Mouse (Mus musculus) liver, embryonic 15.5 days (tissue): ENCODE measurements around the gene Vat1l. TPM values are rescaled to one million over a fixed set of nuclear protein-coding genes. Genes with fewer than 3 reads are reported as not detected.

Experiments
- ATAC-seq: fragments of 200-750 bp; cut with Nextera tagmentation; 2 replicates; pipeline ENCODE4 v1.8.0; 2017; ENCODE audit warnings: moderate number of reproducible peaks, mild to moderate bottlenecking, moderate library complexity; ENCODE audit not compliant: insufficient read depth
- H3K27ac ChIP-seq: fragments of 300-500 bp; sonication (generic); replicated peaks from 2 replicates; pipeline ENCODE4 v1.5.1; 2015; ENCODE audit warnings: mild to moderate bottlenecking, inconsistent platforms
- H3K27me3 ChIP-seq: fragments of 300-500 bp; sonication (generic); 2 replicates; pipeline ENCODE4 v1.6.1; 2015; ENCODE audit warnings: mild to moderate bottlenecking, inconsistent platforms
- H3K36me3 ChIP-seq: fragments of 300-500 bp; sonication (generic); replicated peaks from 2 replicates; pipeline ENCODE4 v1.6.1; 2015; ENCODE audit warnings: moderate library complexity, mild to moderate bottlenecking, inconsistent platforms
- H3K4me1 ChIP-seq: fragments of 300-500 bp; sonication (generic); replicated peaks from 2 replicates; pipeline ENCODE4 v1.6.1; 2015; ENCODE audit warnings: inconsistent platforms
- H3K4me2 ChIP-seq: fragments of 300-500 bp; sonication (generic); 2 replicates; pipeline ENCODE4 v1.6.1; 2015; ENCODE audit warnings: moderate library complexity, mild to moderate bottlenecking, inconsistent platforms
- H3K4me3 ChIP-seq: fragments of 300-500 bp; sonication (generic); replicated peaks from 2 replicates; pipeline ENCODE4 v1.5.1; 2015; ENCODE audit warnings: mild to moderate bottlenecking, inconsistent platforms
- H3K9ac ChIP-seq: fragments of 300-500 bp; sonication (generic); 2 replicates; pipeline ENCODE4 v1.6.1; 2015; ENCODE audit warnings: moderate library complexity, mild to moderate bottlenecking, inconsistent platforms
- H3K9me3 ChIP-seq: fragments of 300-500 bp; sonication (generic); replicated peaks from 2 replicates; pipeline ENCODE4 v1.6.1; 2016; ENCODE audit warnings: inconsistent platforms
- WGBS: fragments of 180-500 bp; shearing (Covaris S2); methylation state at CpG from one replicate; pipeline ENCODE4 v1.1.7; 2015; ENCODE audit warnings: mixed read lengths; ENCODE audit not compliant: insufficient replicate concordance; 5-methylcytosine and 5-hydroxymethylcytosine counted together
- polyA plus RNA-seq: library from polyadenylated mRNA; unstranded; fragments of >200 nt; fragmentation: Nextera tagmentation; extraction: Ambion mirVana; gene quantifications from 2 replicates; pipeline ENCODE4 v1.2.1, GENCODE M21; 2015

Gene Vat1l
- polyA plus RNA-seq, 1 experiment from 2014 or later = 0.02 TPM

DNA sequence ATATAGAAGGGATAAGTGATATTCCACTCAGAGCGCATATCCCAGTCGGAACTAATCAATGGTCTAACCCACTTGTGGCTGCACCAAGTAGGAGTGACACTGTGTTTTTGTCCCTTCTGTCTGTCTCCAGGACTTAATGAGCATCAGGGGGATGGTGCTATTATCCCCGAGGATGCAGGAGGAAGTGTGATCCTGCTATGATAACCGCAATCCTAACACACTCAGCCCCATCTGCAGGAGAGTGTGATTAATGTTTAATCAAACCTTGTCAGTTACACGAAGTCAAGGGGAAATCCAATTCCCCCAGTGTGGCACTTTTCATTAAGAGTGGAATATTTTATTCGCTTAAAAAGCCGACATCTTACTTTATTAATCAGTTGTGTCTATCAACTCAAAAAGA lies 196.3 kb downstream of the Vat1l start:
- WGBS = 59% methylated on average over 7 of the region's 7 CpGs
- no peak overlapping the region for H3K9ac ChIP-seq
- no peaks in the 10 kb centered on the region for H3K36me3 ChIP-seq
- H3K4me1 ChIP-seq = no peaks in the 10 kb centered on the region
- no peaks in the 10 kb centered on the region for H3K27me3 ChIP-seq
- no peak for ATAC-seq
- no peak overlapping the region for H3K4me2 ChIP-seq
- H3K4me3 ChIP-seq = no peak overlapping the region
- H3K27ac ChIP-seq = no peak overlapping the region
- H3K9me3 ChIP-seq = no peaks in the 10 kb centered on the region

GRCm38 (mm10) chr8:114411421-114411820 lies 206.0 kb downstream of the Vat1l start:
- no peaks in the 10 kb centered on the region for H3K27me3 ChIP-seq
- no peak overlapping the region for H3K4me2 ChIP-seq
- no peaks in the 10 kb centered on the region for H3K4me1 ChIP-seq
- H3K36me3 ChIP-seq = no peaks in the 10 kb centered on the region
- H3K9ac ChIP-seq = no peak overlapping the region
- H3K4me3 ChIP-seq = no peak overlapping the region
- H3K9me3 ChIP-seq = no peaks in the 10 kb centered on the region
- no peak for ATAC-seq
- WGBS = 46% methylated on average over 3 of the region's 3 CpGs
- H3K27ac ChIP-seq = no peak overlapping the region

- no peak for ATAC-seq
Measured at GRCm38 (mm10) chr8:114417786-114418185, 212.4 kb downstream of the Vat1l start, which contains the start of gene Clec3a. Clec3a (plus strand) TSS chr8:114418086.

DNA sequence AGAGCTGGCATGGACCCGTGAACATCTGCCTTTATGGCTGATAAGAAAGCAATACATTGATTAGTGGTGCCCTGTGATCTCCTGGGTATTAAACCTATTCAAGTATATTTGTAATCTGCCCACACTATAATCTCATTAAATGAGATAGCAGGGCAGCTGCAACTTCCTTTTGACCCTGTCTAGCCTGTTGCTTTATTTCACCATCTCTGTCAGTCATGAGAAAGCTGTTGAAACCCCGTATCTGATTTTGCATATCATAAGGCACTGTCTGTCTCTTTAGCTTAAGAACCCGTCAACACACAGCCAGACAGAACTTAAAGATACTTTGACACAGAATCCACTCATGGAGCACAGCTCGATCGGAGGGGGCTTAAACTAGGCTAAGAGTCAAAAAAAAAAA lies 213.1 kb downstream of the Vat1l start:
- Histone ChIP-seq H3K27me3 (no peaks in the 10 kb centered on the region), H3K27ac (no peak overlapping the region), H3K4me2 (no peak overlapping the region), H3K9me3 (no peaks in the 10 kb centered on the region), H3K4me3 (no peak overlapping the region), H3K36me3 (no peaks in the 10 kb centered on the region), H3K4me1 (no peaks in the 10 kb centered on the region), H3K9ac (no peak overlapping the region)
- WGBS = 47% methylated on average over 5 of the region's 5 CpGs
- no peak for ATAC-seq

More at GRCm38 (mm10) chr8:114417786-114418185, 212.4 kb downstream of the Vat1l start, which contains the start of gene Clec3a:
- no peak within 1 kb of the TSS for H3K27ac ChIP-seq
- H3K36me3 ChIP-seq = no peaks in the 10 kb centered on the region
- no peak within 1 kb of the TSS for H3K9ac ChIP-seq
- H3K4me1 ChIP-seq = no peaks in the 10 kb centered on the region
- H3K4me3 ChIP-seq = no peak within 1 kb of the TSS
- no peaks in the 10 kb centered on the region for H3K9me3 ChIP-seq
- WGBS = 73% methylated on average over 8 of the region's 8 CpGs
- H3K27me3 ChIP-seq = no peaks in the 10 kb centered on the region
- H3K4me2 ChIP-seq = no peak within 1 kb of the TSS

DNA sequence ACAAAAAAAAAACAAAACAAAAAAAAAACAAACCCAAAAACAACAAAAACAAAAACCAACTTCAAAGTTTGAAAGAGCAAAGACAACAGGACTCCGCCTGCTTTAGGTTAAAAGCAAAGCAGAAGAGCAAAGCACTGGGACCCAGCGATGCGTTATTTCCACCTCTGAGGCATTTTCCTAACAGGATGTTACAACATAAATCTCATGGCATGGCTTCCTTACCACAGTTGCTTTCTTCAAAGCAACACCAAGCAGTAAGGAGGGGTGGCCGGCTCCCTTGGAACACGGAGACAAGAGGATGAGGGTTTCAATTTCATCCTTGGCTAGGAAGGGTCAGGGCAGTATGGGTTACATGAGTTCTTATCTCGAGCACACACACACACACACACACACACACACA lies 213.5 kb downstream of the Vat1l start:
- Histone ChIP-seq H3K4me2 (no peak overlapping the region), H3K36me3 (no peaks in the 10 kb centered on the region), H3K9ac (no peak overlapping the region), H3K27me3 (no peaks in the 10 kb centered on the region), H3K27ac (no peak overlapping the region), H3K4me3 (no peak overlapping the region), H3K4me1 (no peaks in the 10 kb centered on the region), H3K9me3 (no peaks in the 10 kb centered on the region)
- ATAC-seq = no peak
- WGBS = 24% methylated on average over 6 of the region's 6 CpGs

DNA sequence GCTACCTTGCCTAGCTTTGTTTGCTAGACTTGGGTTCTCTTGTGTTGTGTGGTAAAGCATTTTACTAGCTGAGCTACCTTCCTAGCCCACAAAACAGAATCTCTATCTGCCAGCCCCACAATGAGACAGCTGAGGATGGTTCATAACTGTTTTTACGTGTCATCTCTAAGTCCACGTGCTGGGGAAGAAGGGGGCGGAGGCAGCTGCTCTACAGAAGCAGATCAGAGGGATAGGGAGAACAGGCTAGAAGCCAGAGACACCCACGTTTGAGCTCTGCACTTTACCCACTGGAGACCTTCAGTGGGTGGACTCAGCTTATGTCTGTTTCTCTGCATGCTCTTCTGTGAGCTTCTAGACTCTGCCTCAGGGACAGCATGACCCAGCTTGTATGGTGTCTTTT lies 216.1 kb downstream of the Vat1l start:
- H3K27ac ChIP-seq = no peak overlapping the region
- H3K9ac ChIP-seq = no peak overlapping the region
- no peaks in the 10 kb centered on the region for H3K9me3 ChIP-seq
- WGBS = 30% methylated on average over 4 of the region's 4 CpGs
- H3K36me3 ChIP-seq = no peaks in the 10 kb centered on the region
- H3K4me3 ChIP-seq = no peak overlapping the region
- H3K4me1 ChIP-seq = no peaks in the 10 kb centered on the region
- no peak overlapping the region for H3K4me2 ChIP-seq
- no peak for ATAC-seq
- H3K27me3 ChIP-seq = no peaks in the 10 kb centered on the region

Other genes with a start within 250 kb of the Vat1l start
- gene Nudt7, start 72.1 kb upstream of the Vat1l start, polyA plus RNA-seq = 15.5 and 15.6 TPM in 2 replicates
- gene Clec3a, start 212.5 kb downstream of the Vat1l start, polyA plus RNA-seq = not detected in 2 replicates
- gene Wwox, start 234.0 kb downstream of the Vat1l start, polyA plus RNA-seq = 3.5 and 3.6 TPM in 2 replicates